Mouse (Mus musculus) heart, postnatal 0 days (tissue): ENCODE measurements around the gene Aldh1l1. TPM values are rescaled to one million over a fixed set of nuclear protein-coding genes. Genes with fewer than 3 reads are reported as not detected.

Experiments used
- ATAC-seq: fragments of 200-750 bp; cut with Nextera tagmentation; 2 replicates; pipeline ENCODE4 v1.8.0; 2017; ENCODE audit warnings: low read depth, moderate number of reproducible peaks, moderate library complexity; ENCODE audit not compliant: insufficient read depth
- DNase-seq: peaks from one replicate; pipeline ENCODE4 v3.0.0-alpha.2; 2016; ENCODE audit warnings: low spot score
- H3K27ac ChIP-seq: fragments of 300-500 bp; sonication (generic); 2 replicates; pipeline ENCODE4 v1.5.1; 2014; ENCODE audit warnings: low read depth, mild to moderate bottlenecking
- H3K27me3 ChIP-seq: fragments of 300-500 bp; sonication (generic); 2 replicates; pipeline ENCODE4 v1.6.1; 2014; ENCODE audit warnings: low read length, mixed read lengths; ENCODE audit not compliant: control insufficient read depth, insufficient read depth
- H3K36me3 ChIP-seq: fragments of 300-500 bp; sonication (generic); replicated peaks from 2 replicates; pipeline ENCODE4 v1.6.1; 2014; ENCODE audit warnings: low read length, mixed read lengths; ENCODE audit not compliant: control insufficient read depth, insufficient read depth
- H3K4me1 ChIP-seq: fragments of 300-500 bp; sonication (generic); 2 replicates; pipeline ENCODE4 v1.6.1; 2014; ENCODE audit warnings: antibody characterized with exemption; ENCODE audit not compliant: control insufficient read depth, insufficient read depth
- H3K4me2 ChIP-seq: fragments of 300-500 bp; sonication (generic); 2 replicates; pipeline ENCODE4 v1.6.1; 2014; ENCODE audit warnings: low read depth, mild to moderate bottlenecking, low read length, moderate library complexity
- H3K4me3 ChIP-seq: fragments of 300-500 bp; sonication (generic); 2 replicates; pipeline ENCODE4 v1.5.1; 2014; ENCODE audit warnings: low read depth, low read length
- H3K9ac ChIP-seq: fragments of 300-500 bp; sonication (generic); replicated peaks from 2 replicates; pipeline ENCODE4 v1.6.1; 2014; ENCODE audit warnings: low read depth, low read length, mixed read lengths
- H3K9me3 ChIP-seq: fragments of 300-500 bp; sonication (generic); replicated peaks from 2 replicates; pipeline ENCODE4 v1.6.1; 2016; ENCODE audit warnings: low read length; ENCODE audit not compliant: control insufficient read depth
- CTCF ChIP-seq: IDR thresholded peaks from 2 replicates; pipeline ENCODE4 v1.5.1; 2016; ENCODE audit warnings: antibody characterized with exemption, control low read depth, low read depth
- EP300 ChIP-seq: IDR thresholded peaks from 2 replicates; pipeline ENCODE4 v1.6.1; 2016; ENCODE audit warnings: antibody characterized with exemption, low read depth
- WGBS: fragments of 180-500 bp; shearing (Covaris S2); extraction: QIAGEN DNeasy Blood & Tissue Kit; methylation state at CpG from one replicate; pipeline ENCODE4 v1.1.7; 2014; 5-methylcytosine and 5-hydroxymethylcytosine counted together
- polyA plus RNA-seq: library from polyadenylated mRNA; unstranded; fragments of >200 nt; fragmentation: Nextera tagmentation; extraction: Ambion mirVana; gene quantifications from 2 replicates; pipeline ENCODE4 v1.2.1, GENCODE M21; 2015
- total RNA-seq: library from RNA; depleted of rRNA; stranded (reverse); fragments of >200 nt; gene quantifications from 2 replicates; pipeline ENCODE4 v1.2.3, GENCODE M21; 2014; ENCODE audit warnings: low replicate concordance

The Aldh1l1 gene
- total and polyA plus RNA-seq, 2 experiments from 2014 or later: 2.8 to 7.7 TPM

DNA sequence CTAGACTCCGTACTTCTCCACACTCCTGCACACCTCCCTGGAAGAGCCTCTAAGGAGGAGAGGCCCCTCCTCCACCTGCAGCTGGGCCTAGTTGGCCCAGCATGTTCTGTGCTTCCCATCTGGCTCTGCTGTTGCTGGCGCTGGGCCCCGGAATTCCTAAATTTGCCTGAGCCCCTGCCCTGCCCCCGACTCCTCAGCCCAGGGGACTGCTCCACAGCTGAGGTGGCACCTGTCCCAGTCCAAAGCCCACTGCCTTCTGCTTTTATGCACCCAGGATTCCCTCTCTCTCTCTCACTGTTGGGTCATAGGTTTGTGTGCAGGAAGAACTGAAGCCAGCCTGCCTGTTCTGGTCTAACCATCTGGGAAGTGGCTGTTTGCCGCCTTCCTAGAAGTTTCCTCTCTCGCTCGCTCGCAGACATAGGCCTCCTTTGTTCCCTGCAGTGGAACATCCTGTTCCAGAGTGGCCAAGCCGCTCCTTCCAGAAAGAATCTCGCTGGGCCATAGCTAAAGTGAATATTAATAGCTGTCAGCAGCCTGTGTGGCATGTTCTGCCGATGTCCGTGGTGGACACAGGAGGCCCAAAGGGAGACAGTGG, 15.2 kb upstream of the Aldh1l1 start:
- H3K4me3 ChIP-seq: no peak overlapping the region
- H3K36me3 ChIP-seq: peaks cover 48% of the 10 kb centered on the region
- ATAC-seq (peak; percentile 62), DNase-seq (peak; percentile 79)
- H3K9me3 ChIP-seq: no peaks in the 10 kb centered on the region
- 9% methylated on average over 12 of the region's 12 CpGs for WGBS
- no peak overlapping the region for H3K9ac ChIP-seq
- TF ChIP-seq EP300 (peak; percentile 77; the same call in 1 of the 2 replicates), CTCF (no peak)
- H3K4me2 ChIP-seq: no peak overlapping the region
- peaks cover 49% of the 10 kb centered on the region for H3K4me1 ChIP-seq
- no peaks in the 10 kb centered on the region for H3K27me3 ChIP-seq
- peak overlapping the region; percentile 93 for H3K27ac ChIP-seq

DNA sequence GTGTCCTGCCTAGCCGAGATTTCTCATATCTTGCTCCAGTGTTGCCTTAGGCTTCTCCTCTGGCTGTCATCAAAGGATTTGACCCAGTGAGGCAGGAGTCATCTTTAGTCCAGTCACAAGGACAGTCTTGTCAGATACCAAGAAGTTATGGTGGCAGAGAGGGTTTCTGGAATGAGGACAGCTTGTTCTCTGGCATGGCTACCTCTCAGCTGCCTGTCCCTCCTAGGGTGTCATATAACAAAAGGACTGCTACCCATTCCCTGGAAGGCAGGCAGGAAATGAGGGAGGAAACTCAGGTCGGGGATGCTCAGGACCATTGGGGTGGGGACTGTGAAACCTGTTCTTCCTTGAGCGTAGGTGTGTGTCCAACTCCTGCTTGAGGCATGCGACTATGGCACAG, 14.1 kb upstream of the Aldh1l1 start:
- DNase-seq (no peak), ATAC-seq (no peak)
- H3K36me3 ChIP-seq: peaks cover 39% of the 10 kb centered on the region
- H3K9me3 ChIP-seq: no peaks in the 10 kb centered on the region
- WGBS: 74% methylated on average over 4 of the region's 4 CpGs
- TF ChIP-seq EP300: no peak
- no peak for TF ChIP-seq CTCF
- H3K27me3 ChIP-seq: no peaks in the 10 kb centered on the region
- H3K4me3 ChIP-seq: no peak overlapping the region
- H3K27ac ChIP-seq: peak overlapping the region; percentile 93
- peaks cover 52% of the 10 kb centered on the region for H3K4me1 ChIP-seq
- no peak overlapping the region for H3K4me2 ChIP-seq
- H3K9ac ChIP-seq: no peak overlapping the region

DNA sequence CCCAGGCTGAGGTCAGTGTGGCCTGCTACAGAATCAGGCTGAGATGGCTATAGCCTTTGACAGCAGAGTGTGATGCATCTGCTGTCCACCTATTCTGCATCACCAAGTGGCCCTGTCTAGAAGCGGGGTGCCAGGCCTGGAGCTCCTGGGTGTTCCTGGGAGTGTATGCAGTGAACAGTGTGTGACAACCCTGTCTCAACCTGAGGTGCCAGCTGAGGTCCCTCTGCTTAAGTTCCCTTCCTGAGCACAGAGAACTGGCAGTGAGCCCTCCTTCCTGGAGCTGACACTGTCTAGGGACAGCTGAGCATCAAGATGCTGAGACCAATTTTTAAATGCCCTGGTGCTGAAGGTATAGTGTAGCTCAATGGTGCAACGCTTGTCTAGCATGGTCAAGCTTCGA, 13.5 kb upstream of the Aldh1l1 start:
- H3K9ac ChIP-seq: no peak overlapping the region
- TF ChIP-seq CTCF (no peak), EP300 (no peak)
- H3K36me3 ChIP-seq: peaks cover 35% of the 10 kb centered on the region
- H3K9me3 ChIP-seq: no peaks in the 10 kb centered on the region
- no peak overlapping the region for H3K4me3 ChIP-seq
- H3K27me3 ChIP-seq: no peaks in the 10 kb centered on the region
- ATAC-seq: no peak
- DNase-seq: no peak
- H3K4me2 ChIP-seq: no peak overlapping the region
- no peak overlapping the region for H3K27ac ChIP-seq
- WGBS: 87% methylated on average over 3 of the region's 3 CpGs
- H3K4me1 ChIP-seq: peaks cover 53% of the 10 kb centered on the region

DNA sequence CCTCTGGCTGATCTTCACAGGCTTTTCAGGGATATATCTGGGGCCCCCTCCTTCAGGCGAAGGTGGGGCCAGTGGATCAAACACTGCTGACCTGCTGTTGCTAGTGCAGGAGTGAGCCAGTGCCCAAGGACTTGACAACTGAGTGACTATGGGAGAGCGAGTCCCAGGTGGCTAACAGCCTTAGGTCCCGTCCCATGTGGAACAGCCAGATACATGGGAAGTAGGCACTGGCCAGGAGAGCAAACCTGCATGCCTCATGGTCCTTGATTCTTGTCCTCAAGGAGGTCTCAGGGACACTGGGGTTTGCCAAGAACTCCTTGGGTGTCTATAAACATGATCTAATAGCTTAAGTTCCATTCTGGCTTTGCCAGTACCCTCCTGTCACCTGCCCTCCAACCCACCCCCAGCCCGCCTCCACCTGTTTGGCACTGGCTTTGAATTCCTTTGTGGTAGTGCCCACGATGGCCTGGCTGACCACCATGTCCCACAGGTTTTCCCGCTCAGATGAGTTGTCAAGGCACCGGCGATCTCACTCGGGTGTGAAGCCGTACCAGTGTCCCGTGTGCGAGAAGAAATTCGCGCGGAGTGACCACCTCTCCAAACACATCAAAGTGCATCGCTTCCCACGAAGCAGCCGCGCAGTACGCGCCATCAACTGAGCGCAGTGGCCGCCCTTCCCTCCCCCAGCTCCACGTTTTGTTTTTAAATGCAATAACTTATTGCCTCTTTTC, 12.4 kb upstream of the Aldh1l1 start:
- no peak for DNase-seq
- TF ChIP-seq CTCF (no peak), EP300 (no peak)

DNA sequence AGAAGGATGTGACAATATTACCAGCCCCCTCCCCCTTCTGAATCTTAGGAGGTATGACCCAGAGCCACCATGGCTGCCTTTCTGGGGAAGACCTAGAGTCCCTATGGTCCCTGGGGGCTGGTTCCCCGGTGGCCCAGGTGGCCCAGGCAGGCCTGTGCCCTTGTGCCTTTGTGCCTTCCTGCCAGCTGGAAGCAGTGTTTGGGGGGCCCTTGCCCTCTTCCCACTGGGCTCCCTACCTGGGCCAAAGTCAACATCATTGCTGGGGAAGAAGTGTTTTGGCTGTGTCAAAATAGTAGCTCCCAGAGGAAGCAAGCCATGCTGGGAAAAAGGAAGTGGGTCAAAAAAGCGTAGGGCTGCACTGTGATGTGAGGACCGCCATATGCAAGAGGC, 11.9 kb upstream of the Aldh1l1 start:
- ATAC-seq (no peak), DNase-seq (no peak)
- Histone ChIP-seq H3K9me3 (no peaks in the 10 kb centered on the region), H3K4me3 (no peak overlapping the region), H3K27me3 (no peaks in the 10 kb centered on the region), H3K4me2 (no peak overlapping the region), H3K4me1 (peaks cover 44% of the 10 kb centered on the region), H3K27ac (no peak overlapping the region), H3K9ac (no peak overlapping the region), H3K36me3 (peaks cover 26% of the 10 kb centered on the region)
- TF ChIP-seq EP300: no peak
- TF ChIP-seq CTCF: no peak
- 71% methylated on average over 3 of the region's 3 CpGs for WGBS

More for the DNA sequence above, 12.4 kb upstream of the Aldh1l1 start:
- Histone ChIP-seq H3K36me3 (peaks cover 32% of the 10 kb centered on the region), H3K4me3 (no peak overlapping the region), H3K4me1 (peaks cover 44% of the 10 kb centered on the region), H3K4me2 (no peak overlapping the region), H3K9me3 (no peaks in the 10 kb centered on the region), H3K9ac (no peak overlapping the region), H3K27me3 (no peaks in the 10 kb centered on the region), H3K27ac (no peak overlapping the region)
- WGBS: 95% methylated on average over 24 of the region's 24 CpGs
- no peak for ATAC-seq
